Mouse (Mus musculus) E14TG2a.4 (cell line): ENCODE measurements around the gene Cbln1.

Source experiments
- CTCF ChIP-seq: conservative IDR thresholded peaks from 2 replicates; pipeline ENCODE4 v1.5.1; 2014; ENCODE audit warnings: low read length
- NANOG ChIP-seq: IDR thresholded peaks from 2 replicates; pipeline ENCODE4 v1.6.1; 2014; ENCODE audit warnings: borderline replicate concordance, low read length, mixed read lengths

DNA sequence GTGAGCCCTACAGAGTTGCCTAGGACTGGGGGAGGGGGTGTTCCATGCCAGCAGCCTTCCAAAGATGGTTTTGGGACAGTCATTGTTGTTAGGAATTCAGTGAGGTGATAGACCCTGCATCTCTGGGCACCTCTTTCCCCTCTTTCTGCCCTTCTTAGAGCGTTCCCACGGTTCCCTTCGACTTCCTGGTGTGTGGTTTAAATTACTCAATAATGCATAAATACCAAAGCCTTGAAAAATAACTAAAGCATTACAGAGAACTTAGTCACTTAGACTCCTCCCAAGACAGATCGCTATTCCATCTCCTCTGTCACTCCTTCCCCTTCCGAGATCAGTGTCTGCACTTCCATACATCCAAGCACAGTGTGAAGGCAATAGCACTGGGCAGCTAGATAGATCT, 32.0 kb upstream of the Cbln1 start:
- TF ChIP-seq CTCF (no peak), NANOG (no peak)
